Mouse (Mus musculus): Measurements from ENCODE around the gene Gm13288.
"Not testable (repeated sequence)": the region's sequence is repeated elsewhere in the genome, so short reads cannot be mapped to it uniquely, and the experiment has no call there.

DNA sequence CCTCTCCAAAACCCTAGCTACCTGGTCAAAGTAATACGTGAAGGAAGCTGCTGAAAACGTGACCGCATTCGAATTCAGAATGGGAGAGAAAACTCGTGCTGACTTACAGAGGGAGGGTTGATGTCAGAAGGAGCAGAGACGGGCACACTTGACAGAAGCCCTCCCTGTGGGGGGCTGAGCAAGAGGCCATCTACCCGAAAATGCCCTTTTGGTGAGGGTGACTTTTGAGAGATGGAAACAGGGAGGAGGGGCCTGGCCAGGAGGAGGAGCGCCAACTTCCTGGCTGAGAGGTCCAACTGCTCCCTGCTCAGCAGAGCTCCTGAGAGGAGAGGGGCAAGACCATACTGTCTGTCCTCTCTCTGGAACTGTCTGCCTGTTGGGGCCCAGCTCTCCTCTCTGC, at the start of gene Gm13288:
- not testable (repeated sequence) for TF ChIP-seq CTCF (IDR thresholded peaks at IDR 0.05; ENCODE audit: borderline replicate concordance, control insufficient read depth, extremely low read depth, insufficient read depth, low read length, poor library complexity); POLR2A (IDR thresholded peaks at IDR 0.05; ENCODE audit: control insufficient read depth, extremely low read depth, insufficient read depth, low read length, poor library complexity)

Data from thymus, adult 2 months (tissue).